Comparison of ENCODE assay signal across 14 mouse cellular contexts in genomic region chr4:135934708-135935500, GRCm38 (mm10). TPM values are rescaled to one million over a fixed set of nuclear protein-coding genes. Genes with fewer than 3 reads are reported as not detected.
DNase-seq lines count a peak whose midpoint lies in the region; ATAC-seq and TF ChIP-seq lines count a peak whose summit lies in the region.
"Had no signal": no experiment of that assay in that cellular context is flagged by ENCODE, and none has a peak within 500 bp of the region (broad histone marks: within the 10 kb centered on the region; RNA-seq: fewer than 3 reads in every experiment).

No protein-coding gene starts in this region.

- H3K4me2 ChIP-seq in intestine, embryonic 15.5 days (replicated peaks) = no peak overlapping the region
- H3K4me2 ChIP-seq: lung, embryonic 15.5 days had no signal

- H3K4me1 ChIP-seq in intestine, embryonic 15.5 days (replicated peaks) = no peaks in the 10 kb centered on the region
- H3K4me1 ChIP-seq: lung, embryonic 15.5 days had no signal

- peak; percentile 34; the same call in 1 of the 2 replicates for ATAC-seq in intestine, embryonic 15.5 days

- H3K27me3 ChIP-seq in intestine, embryonic 15.5 days (replicated peaks) = no peaks in the 10 kb centered on the region
- H3K27me3 ChIP-seq: lung, embryonic 15.5 days had no signal

- no peak for TF ChIP-seq CTCF in gastrocnemius, adult 2 months (IDR thresholded peaks at IDR 0.05)
- no peak for TF ChIP-seq CTCF in layer of hippocampus, adult 2 months (conservative IDR thresholded peaks at IDR 0.05)

- H3K27ac ChIP-seq in gastrocnemius, adult 2 months = 0 out of 2 replicates have a peak overlapping the region, but pooled peaks have one; percentile 12
- peak overlapping the region; percentile 62; the same call in 1 of the 2 replicates for H3K27ac ChIP-seq in layer of hippocampus, adult 2 months
- no peak overlapping the region for H3K27ac ChIP-seq in intestine, embryonic 15.5 days
- H3K27ac ChIP-seq: lung, embryonic 15.5 days had no signal

- no peaks in the 10 kb centered on the region for H3K9me3 ChIP-seq in intestine, embryonic 15.5 days
- H3K9me3 ChIP-seq: lung, embryonic 15.5 days had no signal

- 0 out of 2 replicates have a peak, but pooled peaks cover 14% of the 10 kb centered on the region for H3K36me3 ChIP-seq in intestine, embryonic 15.5 days

- no peak overlapping the region for H3K9ac ChIP-seq in intestine, embryonic 15.5 days
- H3K9ac ChIP-seq: lung, embryonic 15.5 days had no signal

- DNase-seq in gastrocnemius, adult 2 months = no peak
- DNase-seq in gastrocnemius, adult 18-20 months (ENCODE audit: low spot score) = no peak
- DNase-seq in layer of hippocampus, adult 2 months (ENCODE audit: low spot score in 2 of 2) = no peak
- DNase-seq in layer of hippocampus, adult 8-10 months (ENCODE audit: low spot score in 2 of 2) = no peak
- peak; percentile 12 for DNase-seq in mesoderm, embryonic 11.5 days (ENCODE audit: low read depth, low spot score)
- DNase-seq in adrenal gland, adult 18-20 months (ENCODE audit: low spot score in 2 of 2) = no peak
- no peak for DNase-seq in T-cell, adult 2 months (ENCODE audit: low spot score)
- DNase-seq: adrenal gland, adult 2 months; B cell, adult 2 months; kidney, postnatal 14 days; midbrain, embryonic 14.5 days; right cerebral cortex, postnatal 4 days had no signal

- H3K4me3 ChIP-seq in gastrocnemius, adult 2 months = no peak overlapping the region
- no peak overlapping the region for H3K4me3 ChIP-seq in layer of hippocampus, adult 2 months
- no peak overlapping the region for H3K4me3 ChIP-seq in intestine, embryonic 15.5 days (replicated peaks)
- H3K4me3 ChIP-seq: lung, embryonic 15.5 days had no signal

- intact Hi-C loops in gastrocnemius, adult 2 months (cut with DNase I) = loop anchor here (5.0 kb wide), 1 partner anchor 43 kb away; no protein-coding TSS in a partner anchor

- WGBS in intestine, embryonic 15.5 days = 65% methylated on average over 12 of the region's 12 CpGs

RNA-seq across cellular contexts. Expression of gene Hmgcl, which starts 11.3 kb away (rescaled TPM):
- 10 to 100 TPM; 31.7 to 43.4 TPM for total RNA-seq in gastrocnemius, adult 2 months (2021)
- 10 to 100 TPM; 38.5 to 40.1 TPM for total RNA-seq in gastrocnemius, adult 18-20 months (2021)
- total RNA-seq in layer of hippocampus, adult 2 months (2021) = 10 to 100 TPM; 35.2 to 36.1 TPM
- 10 to 100 TPM; 34.6 to 39.1 (median 37.6) TPM for total RNA-seq in layer of hippocampus, adult 8-10 months (2022)
- 105 and 113 TPM in 2 replicates for polyA plus RNA-seq in intestine, embryonic 15.5 days (2015; fragmentation: Nextera tagmentation; extraction: Ambion mirVana)
- total RNA-seq in adrenal gland, adult 18-20 months (2021) = 10 to 100 TPM; 53.2 to 62.3 TPM

RNA-seq across cellular contexts. Expression of gene Fuca1, which starts 14.4 kb away (rescaled TPM):
- 10 to 100 TPM; 17.0 to 23.0 TPM for total RNA-seq in gastrocnemius, adult 2 months (2021)
- 10 to 100 TPM; 22.5 to 23.3 TPM for total RNA-seq in gastrocnemius, adult 18-20 months (2021)
- total RNA-seq in layer of hippocampus, adult 2 months (2021) = 10 to 100 TPM; 39.4 to 39.7 TPM
- total RNA-seq in layer of hippocampus, adult 8-10 months (2022) = 10 to 100 TPM; 51.2 to 73.5 (median 59.2) TPM
- 134 and 154 TPM in 2 replicates for polyA plus RNA-seq in intestine, embryonic 15.5 days (2015; fragmentation: Nextera tagmentation; extraction: Ambion mirVana)
- 100 to 1,000 TPM in 1 of 2 experiments, 10 to 100 TPM in 1; 95.5 to 101 TPM for total RNA-seq in adrenal gland, adult 18-20 months (2021)

RNA-seq across cellular contexts. Expression of gene Gale, which starts 28.6 kb away (rescaled TPM):
- total RNA-seq in gastrocnemius, adult 2 months (2021) = under 1 TPM in 1 of 2 experiments, not detected in 1; 0.47 TPM
- total RNA-seq in gastrocnemius, adult 18-20 months (2021) = under 1 TPM; 0.73 to 0.97 TPM
- 10 to 100 TPM; 22.6 to 23.8 TPM for total RNA-seq in layer of hippocampus, adult 2 months (2021)
- total RNA-seq in layer of hippocampus, adult 8-10 months (2022) = 10 to 100 TPM; 22.3 to 28.1 (median 26.3) TPM
- 82.5 and 108 TPM in 2 replicates for polyA plus RNA-seq in intestine, embryonic 15.5 days (2015; fragmentation: Nextera tagmentation; extraction: Ambion mirVana)
- 10 to 100 TPM; 18.2 to 43.2 TPM for total RNA-seq in adrenal gland, adult 18-20 months (2021)

RNA-seq across cellular contexts. Expression of gene Lypla2, which starts 37.5 kb away (rescaled TPM):
- total RNA-seq in gastrocnemius, adult 2 months (2021) = 10 to 100 TPM; 25.6 to 30.4 TPM
- 10 to 100 TPM; 25.2 to 29.8 TPM for total RNA-seq in gastrocnemius, adult 18-20 months (2021)
- 100 to 1,000 TPM in 1 of 2 experiments, 10 to 100 TPM in 1; 95.3 to 103 TPM for total RNA-seq in layer of hippocampus, adult 2 months (2021)
- total RNA-seq in layer of hippocampus, adult 8-10 months (2022) = 100 to 1,000 TPM in 2 of 4 experiments, 10 to 100 TPM in 2; 94.3 to 103 (median 98.5) TPM
- polyA plus RNA-seq in intestine, embryonic 15.5 days (2015; fragmentation: Nextera tagmentation; extraction: Ambion mirVana) = 99.4 and 108 TPM in 2 replicates
- total RNA-seq in adrenal gland, adult 18-20 months (2021) = 10 to 100 TPM; 71.4 to 71.5 TPM

RNA-seq across cellular contexts. Expression of gene Cnr2, which starts 39.7 kb away (rescaled TPM):
- total RNA-seq in gastrocnemius, adult 2 months (2021) = under 1 TPM; 0.10 to 0.11 TPM
- under 1 TPM in 1 of 2 experiments, not detected in 1; 0.12 TPM for total RNA-seq in gastrocnemius, adult 18-20 months (2021)
- total RNA-seq in layer of hippocampus, adult 2 months (2021) = under 1 TPM in 1 of 2 experiments, not detected in 1; 0.12 TPM
- under 1 TPM in 3 of 4 experiments, not detected in 1; 0.08 to 0.98 (median 0.92) TPM for total RNA-seq in layer of hippocampus, adult 8-10 months (2022)
- polyA plus RNA-seq in intestine, embryonic 15.5 days (2015; fragmentation: Nextera tagmentation; extraction: Ambion mirVana) = 0.28 and 0.42 TPM in 2 replicates
- total RNA-seq in adrenal gland, adult 18-20 months (2021) = 1 to 10 TPM in 1 of 2 experiments, under 1 TPM in 1; 0.93 to 1.8 TPM

Comparison
In these comparisons a context has a peak if more than half of its experiments do, and no peak if none do; other contexts are left out.
1. RNA of gene Gale, which starts 28.6 kb away (total RNA-seq): 18.2 to 43.2 TPM in adrenal gland, adult 18-20 months, 22.3 to 28.1 TPM in layer of hippocampus, adult 8-10 months and 22.6 to 23.8 TPM in layer of hippocampus, adult 2 months; 0.73 to 0.97 TPM in gastrocnemius, adult 18-20 months and 0.47 TPM in gastrocnemius, adult 2 months; every median in the first group is over 4 times any median in the second.